Mouse (Mus musculus) limb, embryonic 10.5 days (tissue): ENCODE measurements around the gene Acot6. TPM values are rescaled to one million over a fixed set of nuclear protein-coding genes. Genes with fewer than 3 reads are reported as not detected.

Source experiments
- polyA plus RNA-seq: library from polyadenylated mRNA; unstranded; fragments of >200 nt; fragmentation: Nextera tagmentation; extraction: Ambion mirVana; gene quantifications from 2 replicates; pipeline ENCODE4 v1.2.1, GENCODE M21; 2016

Acot6 gene
- polyA plus RNA-seq, 1 experiment from 2014 or later: 0.73 TPM

Other genes with a start within 250 kb of the Acot6 start
- 32.7 and 37.4 TPM in 2 replicates for gene Numb, start 178.7 kb upstream of the Acot6 start, polyA plus RNA-seq
- 18.5 and 21.9 TPM in 2 replicates for gene Riox1, start 150.0 kb upstream of the Acot6 start, polyA plus RNA-seq
- gene Heatr4, start 115.8 kb upstream of the Acot6 start, polyA plus RNA-seq: not detected in 2 replicates
- gene Acot2, start 112.8 kb upstream of the Acot6 start, polyA plus RNA-seq: 14.0 and 15.1 TPM in 2 replicates
- gene Acot1, start 91.2 kb upstream of the Acot6 start, polyA plus RNA-seq: 20.9 and 27.7 TPM in 2 replicates
- gene Acot4, start 62.3 kb upstream of the Acot6 start, polyA plus RNA-seq: 0.15 and 0.16 TPM in 2 replicates
- gene Gm49366, start 61.7 kb upstream of the Acot6 start, polyA plus RNA-seq: not detected in 2 replicates
- 0.26 and 0.28 TPM in 2 replicates for gene Acot3, start 48.5 kb upstream of the Acot6 start, polyA plus RNA-seq
- gene Acot5, start 31.3 kb upstream of the Acot6 start, polyA plus RNA-seq: not detected in 2 replicates
- gene Dnal1, start 13.7 kb downstream of the Acot6 start, polyA plus RNA-seq: 3.7 and 4.9 TPM in 2 replicates
- gene Pnma1, start 47.8 kb downstream of the Acot6 start, polyA plus RNA-seq: 1.2 TPM in 2 replicates
- gene Elmsan1, start 118.2 kb downstream of the Acot6 start, polyA plus RNA-seq: 9.2 and 10.7 TPM in 2 replicates
- 12.9 and 14.6 TPM in 2 replicates for gene Ptgr2, start 184.6 kb downstream of the Acot6 start, polyA plus RNA-seq
- 106 and 137 TPM in 2 replicates for gene Zfp410, start 216.2 kb downstream of the Acot6 start, polyA plus RNA-seq